Mouse (Mus musculus) monocyte, adult 5-6 weeks (primary cell): ENCODE data around the gene Dis3l. TPM values are rescaled to one million over a fixed set of nuclear protein-coding genes. Genes with fewer than 3 reads are reported as not detected.
"Not testable (repeated sequence)": the region's sequence is repeated elsewhere in the genome, so short reads cannot be mapped to it uniquely, and the experiment has no call there.

ENCODE experiments used
- ATAC-seq: fragments of 153-309, 156-312 bp; replicated peaks from 2 replicates; pipeline ENCODE4 v1.8.0; 2017; ENCODE audit warnings: mild to moderate bottlenecking; ENCODE audit not compliant: low TSS enrichment, insufficient number of reproducible peaks, severe bottlenecking, poor library complexity, low FRiP score
- total RNA-seq: library from RNA; stranded (forward); fragments of 200-1000, 200-491, 200-594 nt; gene quantifications from 3 replicates; pipeline ENCODE4 v1.2.3, GENCODE M21; 2017

The Dis3l gene
- total RNA-seq, 1 experiment from 2014 or later = 15.1 TPM

GRCm38 (mm10) chr9:64339361-64339760 lies 1.7 kb downstream of the Dis3l start:
- no peak for ATAC-seq

- ATAC-seq = no peak
Observed at GRCm38 (mm10) chr9:64335825-64336224, 5.3 kb downstream of the Dis3l start.

- no peak for ATAC-seq
Observed at GRCm38 (mm10) chr9:64323976-64324375, 17.1 kb downstream of the Dis3l start.

GRCm38 (mm10) chr9:64316986-64317385 lies 24.1 kb downstream of the Dis3l start:
- no peak for ATAC-seq

- ATAC-seq = 0 out of 2 replicates have a peak, but pooled peaks have one; percentile 40
Observed at GRCm38 (mm10) chr9:64314696-64315095, 26.4 kb downstream of the Dis3l start.

- ATAC-seq = no peak
Observed at GRCm38 (mm10) chr9:64312128-64312527, 29.0 kb downstream of the Dis3l start.

- no peak for ATAC-seq
Observed at GRCm38 (mm10) chr9:64310996-64311785, 29.9 kb downstream of the Dis3l start.

GRCm38 (mm10) chr9:64306476-64307312 lies 34.4 kb downstream of the Dis3l start:
- ATAC-seq = no peak

GRCm38 (mm10) chr9:64303086-64303485 lies 38.0 kb downstream of the Dis3l start:
- not testable (repeated sequence) for ATAC-seq

- no peak for ATAC-seq
Observed at GRCm38 (mm10) chr9:64282404-64282987, 58.6 kb downstream of the Dis3l start.

GRCm38 (mm10) chr9:64281781-64282178 lies 59.3 kb downstream of the Dis3l start:
- ATAC-seq = peak; percentile 54

- ATAC-seq = peak; percentile 100
Observed at GRCm38 (mm10) chr9:64281105-64281780, 59.8 kb downstream of the Dis3l start, which contains the start of gene Tipin. Gene Tipin, plus strand, starts transcription at chr9:64281581.

GRCm38 (mm10) chr9:64278665-64279310 lies 62.3 kb downstream of the Dis3l start:
- ATAC-seq = no peak

GRCm38 (mm10) chr9:64277706-64278105 lies 63.4 kb downstream of the Dis3l start:
- ATAC-seq = peak; percentile 52; the same call in 1 of the 2 replicates

- ATAC-seq = no peak
Observed at GRCm38 (mm10) chr9:64274919-64275318, 66.2 kb downstream of the Dis3l start.

GRCm38 (mm10) chr9:64274291-64274690 lies 66.8 kb downstream of the Dis3l start:
- ATAC-seq = no peak

GRCm38 (mm10) chr9:64273757-64274156 lies 67.3 kb downstream of the Dis3l start:
- ATAC-seq = no peak

GRCm38 (mm10) chr9:64272611-64273010 lies 68.5 kb downstream of the Dis3l start:
- ATAC-seq = peak; percentile 72; the same call in 1 of the 2 replicates
